Mouse (Mus musculus) left cerebral cortex, postnatal 25 days (tissue): Measurements from ENCODE around the gene Akt2. TPM values are rescaled to one million over a fixed set of nuclear protein-coding genes. Genes with fewer than 3 reads are reported as not detected.

Experiments
- DNase-seq, 2 experiments: peaks; one replicate each; pipeline ENCODE4 v3.0.0; 2022; ENCODE audit warnings: low spot score in 2 of 2, mixed read lengths in 1 of 2
- intact Hi-C: fragments of 180-260 bp; cut with DNase I; formaldehyde crosslinking; loops from one replicate; pipeline ENCODE4 v1.15.1; 2025
- total RNA-seq, 2 experiments: library from RNA; stranded (reverse); gene quantifications; 2 replicates each; pipeline ENCODE4 v1.2.3; 2021

The Akt2 gene
- total RNA-seq, 2 experiments from 2014 or later, result 123 to 139 TPM

DNA sequence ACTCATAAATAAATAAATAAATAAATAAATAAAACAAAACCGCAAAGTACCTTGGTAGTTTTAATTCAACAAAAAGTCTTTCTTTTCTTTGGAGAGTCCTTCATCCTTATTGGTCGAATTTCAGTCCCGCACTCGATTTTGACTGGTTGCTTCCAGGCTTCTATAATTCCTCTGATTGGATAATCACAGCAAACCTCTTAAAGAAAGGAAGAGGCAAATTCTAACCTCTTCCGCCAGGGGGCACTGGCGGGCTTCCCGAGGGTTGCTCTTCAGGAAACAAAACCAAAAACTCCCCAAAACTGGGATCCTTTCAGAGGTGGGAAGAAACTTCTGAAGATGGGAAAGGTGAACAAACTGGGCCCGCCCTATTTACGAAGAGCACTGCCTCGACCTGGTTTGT lies 59.6 kb downstream of the Akt2 start:
- DNase-seq, result peak; percentile 74 to 91
- intact Hi-C loops, result loop anchor here (1.0 to 2.0 kb wide), 2 partner anchors 34 to 74 kb away; no protein-coding TSS in a partner anchor

DNA sequence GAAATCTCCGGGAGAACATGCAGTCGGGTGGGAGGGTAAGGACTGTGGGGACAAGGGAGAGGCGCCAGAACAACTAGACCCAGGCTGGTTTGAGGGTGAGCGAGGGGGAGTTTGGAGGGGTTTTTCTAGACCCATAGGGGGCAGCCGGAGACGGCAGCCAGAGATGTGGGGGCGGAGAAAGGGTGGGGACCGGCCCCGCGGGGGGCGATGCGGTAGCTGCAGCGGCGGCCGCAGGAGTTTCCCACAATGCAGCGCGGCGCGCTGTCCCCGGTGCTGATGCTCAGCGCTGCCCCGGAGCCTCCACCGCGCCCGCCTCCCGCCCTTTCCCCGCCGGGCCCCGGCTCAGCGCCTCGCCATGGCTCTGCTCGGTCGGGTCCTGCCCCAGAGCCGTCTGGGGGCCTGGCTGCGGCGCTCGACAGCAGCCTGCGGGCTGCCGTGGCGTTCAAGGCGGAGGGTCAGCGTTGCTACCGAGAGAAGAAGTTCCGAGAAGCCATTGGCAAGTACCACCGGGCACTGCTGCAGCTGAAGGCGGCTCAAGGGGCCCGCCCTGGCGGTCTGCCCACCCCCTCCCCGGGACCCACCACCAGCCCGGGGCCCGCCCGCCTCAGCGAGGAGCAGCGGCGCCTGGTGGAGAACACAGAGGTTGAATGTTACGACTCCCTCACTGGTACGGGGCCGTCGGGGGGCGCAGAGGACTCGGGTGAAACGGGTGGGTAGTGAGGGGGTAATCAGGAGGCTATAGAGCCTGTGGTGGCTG lies 62.5 kb downstream of the Akt2 start, which contains the start of gene Ttc9b:
Gene Ttc9b (plus strand): TSS at position 235 of the 757 bp plus-strand sequence.
- peak; percentile 82 to 83 for DNase-seq
- intact Hi-C loops, result loop anchor here (1.0 to 2.0 kb wide), 4 partner anchors 19 to 112 kb away; no protein-coding TSS in a partner anchor

GRCm38 (mm10) chr7:27654607-27655276 lies 63.4 kb downstream of the Akt2 start:
- intact Hi-C loops, result loop anchor here (1.0 to 2.0 kb wide), 4 partner anchors 18 to 112 kb away; no protein-coding TSS in a partner anchor
- peak; percentile 75 to 80 for DNase-seq

GRCm38 (mm10) chr7:27655545-27655944 lies 64.2 kb downstream of the Akt2 start:
- peak; percentile 60 to 88 for DNase-seq
- intact Hi-C loops, result loop anchor here (2.0 kb wide), 3 partner anchors 17 to 63 kb away; no protein-coding TSS in a partner anchor

GRCm38 (mm10) chr7:27656600-27656999 lies 65.2 kb downstream of the Akt2 start:
- intact Hi-C loops, result no loop called here
- no peak for DNase-seq

- intact Hi-C loops, result no loop called here
- peak in 1 of 2 experiments; percentile 40 for DNase-seq
Observed at GRCm38 (mm10) chr7:27657824-27658395, 66.6 kb downstream of the Akt2 start.

- intact Hi-C loops, result no loop called here
- DNase-seq, result peak; percentile 40 to 59
Observed at GRCm38 (mm10) chr7:27658712-27659663, 67.6 kb downstream of the Akt2 start.

- DNase-seq, result no peak
- intact Hi-C loops, result no loop called here
Observed at GRCm38 (mm10) chr7:27662038-27662437, 70.7 kb downstream of the Akt2 start.

- intact Hi-C loops, result loop anchor here (2.0 kb wide), 1 partner anchor 18 kb away; no protein-coding TSS in a partner anchor
- DNase-seq, result no peak
Observed at GRCm38 (mm10) chr7:27673064-27673574, 81.8 kb downstream of the Akt2 start.

- no peak for DNase-seq
- intact Hi-C loops, result loop anchor here (2.0 kb wide), 1 partner anchor 19 kb away; no protein-coding TSS in a partner anchor
Observed at GRCm38 (mm10) chr7:27673575-27674131, 82.3 kb downstream of the Akt2 start.

DNA sequence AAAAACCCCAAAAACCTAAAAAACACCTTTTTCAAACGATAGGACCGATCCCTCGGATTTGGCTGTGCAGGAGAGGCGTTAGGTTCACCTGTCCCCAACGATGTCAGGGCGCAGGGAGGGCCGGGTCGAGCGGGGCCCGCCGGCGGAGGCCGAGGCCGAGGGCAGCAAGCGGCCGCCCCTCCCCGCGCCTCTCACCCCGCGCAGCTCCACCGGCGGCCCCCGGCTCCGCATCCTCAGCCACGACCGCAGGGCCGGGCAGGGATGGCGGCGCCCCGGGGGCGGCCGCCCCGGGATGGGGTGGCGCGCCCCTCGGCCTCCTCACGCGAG lies 82.8 kb downstream of the Akt2 start:
- no peak for DNase-seq
- intact Hi-C loops, result no loop called here

DNA sequence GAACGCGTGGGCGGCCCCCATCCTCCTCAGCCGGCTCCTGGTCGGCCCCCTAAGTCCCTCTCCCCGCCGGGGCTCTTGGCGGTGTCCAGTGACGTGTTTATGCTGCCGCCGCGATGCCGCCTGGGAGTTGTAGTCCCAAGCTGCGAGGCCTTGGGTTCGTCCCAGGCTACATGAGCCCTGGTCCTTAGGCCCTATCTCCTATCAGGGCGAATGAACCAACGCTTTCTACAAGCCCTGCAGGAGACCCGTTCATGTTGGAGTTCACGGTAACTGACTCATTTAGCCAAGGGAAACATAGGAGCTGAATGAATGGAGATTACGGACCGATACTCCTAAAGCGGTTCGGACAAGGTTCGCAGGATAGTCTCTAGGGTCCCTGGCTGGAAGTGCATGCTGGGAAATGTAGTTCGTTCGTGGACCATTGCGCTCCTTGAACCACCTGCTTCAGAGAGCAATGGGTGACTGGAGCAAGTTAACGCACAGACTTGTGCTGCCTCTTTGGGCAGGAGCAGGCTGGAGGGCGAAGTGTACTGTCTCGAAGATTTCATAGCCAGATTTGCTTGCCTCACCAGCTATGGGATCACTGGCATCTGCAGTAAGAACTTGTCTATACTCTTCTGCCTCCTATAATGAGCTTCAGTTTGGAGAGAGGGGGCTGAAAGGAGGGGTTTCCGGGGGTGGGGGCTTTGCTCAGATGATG lies 83.3 kb downstream of the Akt2 start, which contains the start of gene Map3k10:
Gene Map3k10 (minus strand): TSS at position 77 of the 700 bp plus-strand sequence.
- intact Hi-C loops, result no loop called here

DNA sequence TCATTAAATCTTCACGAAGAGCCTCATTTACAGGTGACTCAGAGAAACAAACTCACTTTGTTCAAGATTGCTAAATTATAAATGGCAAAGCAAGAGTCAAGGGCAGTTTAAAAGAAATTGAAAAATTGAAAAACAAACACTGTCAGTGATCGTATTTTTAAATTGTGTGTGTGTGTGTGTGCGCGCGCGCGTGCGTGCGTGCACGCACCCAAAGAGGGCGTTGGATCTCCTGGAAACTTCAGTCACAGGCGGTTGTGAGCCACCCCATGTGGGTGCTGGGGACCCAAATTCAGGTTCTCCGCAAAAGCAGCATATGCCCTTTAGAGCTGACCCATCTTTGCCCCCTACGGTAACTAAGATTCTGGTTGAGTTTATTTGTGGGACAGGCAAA lies 83.9 kb downstream of the Akt2 start:
- intact Hi-C loops, result no loop called here
- DNase-seq, result no peak

More for the DNA sequence above, 83.3 kb downstream of the Akt2 start, which contains the start of gene Map3k10:
- DNase-seq, result peak; percentile 97 to 98

GRCm38 (mm10) chr7:27683218-27683617 lies 91.9 kb downstream of the Akt2 start:
- intact Hi-C loops, result no loop called here
- DNase-seq, result no peak

GRCm38 (mm10) chr7:27685220-27685619 lies 93.9 kb downstream of the Akt2 start:
- intact Hi-C loops, result loop anchor here (2.0 kb wide), 1 partner anchor 34 kb away; no protein-coding TSS in a partner anchor
- DNase-seq, result no peak

- DNase-seq, result no peak
- intact Hi-C loops, result loop anchor here (2.0 kb wide), 1 partner anchor 35 kb away; no protein-coding TSS in a partner anchor
Observed at GRCm38 (mm10) chr7:27685681-27686080, 94.3 kb downstream of the Akt2 start.

- no peak for DNase-seq
- intact Hi-C loops, result no loop called here
Observed at GRCm38 (mm10) chr7:27687043-27687442, 95.7 kb downstream of the Akt2 start.

DNA sequence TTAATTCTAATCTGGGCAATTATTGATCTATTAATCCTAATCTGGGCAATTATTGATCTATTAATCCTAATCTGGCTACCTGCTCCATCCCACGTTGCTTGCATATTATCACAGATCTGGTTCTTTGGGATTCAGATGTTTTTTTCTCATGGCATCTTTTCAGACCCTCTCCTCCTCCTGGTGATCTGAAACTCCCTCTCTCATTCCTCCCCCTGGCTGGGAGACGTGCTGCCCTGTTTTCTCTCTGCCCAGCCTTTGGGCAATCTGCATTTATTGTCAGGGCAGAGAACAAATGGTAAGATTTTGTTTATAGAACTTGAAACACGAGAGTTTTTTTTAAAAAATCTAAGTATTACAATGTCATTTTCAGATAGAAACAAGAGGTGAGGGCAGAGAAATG lies 96.5 kb downstream of the Akt2 start:
- intact Hi-C loops, result loop anchor here (2.0 kb wide), 1 partner anchor 43 kb away; the partner anchor contains the start of gene Zfp60

More for the DNA sequence above, 96.5 kb downstream of the Akt2 start:
- no peak for DNase-seq
